Mouse (Mus musculus): ENCODE results near the gene Mrps31.

Mrps31 gene

DNA sequence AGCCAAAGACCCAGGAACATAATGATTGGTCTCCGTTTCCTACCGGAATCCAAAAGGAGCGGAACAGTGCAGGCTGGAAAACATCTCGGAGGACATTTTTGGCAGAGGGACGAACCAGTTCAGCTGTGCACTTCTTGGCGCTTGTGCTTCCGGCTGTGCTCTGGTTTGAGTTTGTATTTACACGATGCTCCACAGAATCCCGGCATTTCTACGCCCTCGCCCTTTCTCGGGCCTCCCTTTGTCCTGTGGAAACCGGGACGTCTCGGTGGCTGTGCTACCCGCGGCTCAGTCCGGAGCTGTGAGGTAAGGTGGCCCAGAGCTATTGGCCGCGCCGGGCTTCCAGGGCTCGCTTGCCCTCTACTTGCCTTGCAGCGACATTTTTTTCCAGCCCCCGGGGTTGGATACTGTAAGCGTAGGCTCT is at the start of gene Mrps31:
Gene Mrps31 (plus strand): TSS at position 80 of the 421 bp plus-strand sequence.
- peak; percentile 73 for DNase-seq (ENCODE audit: low read depth)

DNA sequence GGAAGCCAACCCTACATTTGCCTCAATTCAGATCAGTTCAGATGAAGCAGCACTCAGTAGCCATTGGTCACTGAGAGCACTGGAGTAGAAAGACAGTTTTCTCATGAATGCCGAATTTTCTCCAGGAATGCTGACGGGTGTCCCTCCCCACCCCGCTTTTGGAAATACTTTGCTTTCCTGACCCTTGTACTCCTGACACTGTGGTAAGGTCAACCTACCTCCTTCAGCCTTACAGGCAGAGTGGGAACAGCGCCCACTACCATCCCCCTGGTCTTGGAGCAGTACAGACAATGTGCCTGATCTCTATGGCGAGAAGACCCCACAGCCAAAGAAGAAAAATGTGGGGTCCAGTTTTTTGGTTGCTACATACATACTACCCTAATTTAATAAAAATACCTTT is 34.9 kb upstream of the Mrps31 start:
- no peak for DNase-seq (ENCODE audit: low read depth)

GRCm38 (mm10) chr8:22376903-22377302 is 34.3 kb upstream of the Mrps31 start:
- peak; percentile 5 for DNase-seq (ENCODE audit: low read depth)

GRCm38 (mm10) chr8:22380934-22381333 is 30.2 kb upstream of the Mrps31 start:
- DNase-seq (ENCODE audit: low read depth): no peak

DNA sequence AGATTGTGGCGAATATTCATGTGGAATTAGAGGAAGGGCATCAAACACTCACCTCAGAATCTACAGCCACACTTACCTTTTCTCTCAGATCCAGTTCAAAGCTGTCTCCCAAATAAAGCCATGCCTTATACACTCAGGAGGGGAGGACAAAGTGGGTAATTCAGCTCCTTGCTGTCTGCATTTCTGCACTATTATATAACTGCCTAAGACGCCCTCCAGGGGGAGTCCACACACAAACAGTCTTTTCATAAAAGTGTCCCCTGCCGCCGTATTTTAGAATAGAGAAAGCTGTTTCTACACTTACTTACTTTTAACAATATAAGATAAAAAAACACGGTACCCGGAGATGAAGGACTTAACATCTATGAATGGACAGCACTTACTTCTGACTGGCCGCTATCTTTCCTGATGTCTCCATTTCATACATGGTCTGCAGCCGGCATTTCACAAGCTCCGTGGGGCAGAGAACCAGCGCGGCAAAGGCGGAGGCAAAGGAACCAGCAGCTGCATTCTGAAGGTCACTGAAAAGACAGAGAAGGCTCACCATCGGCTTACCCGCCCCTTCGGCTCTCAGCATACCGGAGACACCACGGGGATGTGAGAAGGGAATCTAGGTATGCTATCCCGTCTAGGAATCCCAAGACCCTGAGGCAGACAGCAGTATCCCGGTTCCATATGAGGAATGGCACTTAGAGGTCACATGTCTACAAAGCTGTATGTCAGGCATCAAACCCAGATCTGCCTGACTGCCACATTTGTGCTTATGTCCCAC is 28.2 kb upstream of the Mrps31 start:
- no peak for DNase-seq (ENCODE audit: low read depth)

DNA sequence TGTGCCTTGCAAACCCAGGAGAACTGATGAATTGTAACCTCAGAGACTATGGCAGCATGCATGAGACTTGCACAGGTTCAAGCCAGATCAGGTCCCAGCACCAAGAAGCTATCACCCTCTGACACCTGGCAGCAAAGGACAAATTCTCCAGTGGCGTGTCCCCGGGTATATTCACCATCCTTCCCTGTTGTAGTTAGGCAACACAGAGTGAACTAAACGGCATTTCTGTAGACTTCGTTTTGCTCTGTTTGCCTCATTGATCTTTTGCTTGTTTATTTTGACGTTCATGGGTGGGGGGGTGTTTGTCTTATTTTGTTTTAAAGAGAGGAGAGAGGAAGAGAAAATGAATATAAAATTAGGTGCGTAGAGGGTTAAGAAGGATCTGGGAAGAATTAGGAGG is 26.0 kb upstream of the Mrps31 start:
- no peak for DNase-seq (ENCODE audit: low read depth)

DNA sequence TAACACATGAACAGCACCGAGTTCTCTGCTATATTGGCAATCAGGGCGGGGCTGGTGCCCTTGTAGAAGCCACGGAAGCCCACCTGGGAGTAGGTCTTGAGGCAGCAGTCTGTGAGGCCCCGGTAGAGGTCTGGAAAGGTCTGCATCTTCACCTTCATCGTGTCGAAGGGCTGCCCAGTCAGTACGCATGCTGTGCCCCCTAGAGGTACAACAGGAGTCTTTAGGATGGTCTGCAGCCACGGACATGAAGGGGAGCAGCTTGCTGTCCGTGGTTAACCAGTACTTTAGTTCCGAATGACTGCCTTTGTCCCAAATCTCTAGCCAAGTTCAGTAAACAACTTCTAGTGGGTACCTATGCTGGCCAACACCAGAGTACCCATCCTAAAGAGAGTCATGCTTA is 21.3 kb upstream of the Mrps31 start:
- DNase-seq (ENCODE audit: low read depth): no peak

DNA sequence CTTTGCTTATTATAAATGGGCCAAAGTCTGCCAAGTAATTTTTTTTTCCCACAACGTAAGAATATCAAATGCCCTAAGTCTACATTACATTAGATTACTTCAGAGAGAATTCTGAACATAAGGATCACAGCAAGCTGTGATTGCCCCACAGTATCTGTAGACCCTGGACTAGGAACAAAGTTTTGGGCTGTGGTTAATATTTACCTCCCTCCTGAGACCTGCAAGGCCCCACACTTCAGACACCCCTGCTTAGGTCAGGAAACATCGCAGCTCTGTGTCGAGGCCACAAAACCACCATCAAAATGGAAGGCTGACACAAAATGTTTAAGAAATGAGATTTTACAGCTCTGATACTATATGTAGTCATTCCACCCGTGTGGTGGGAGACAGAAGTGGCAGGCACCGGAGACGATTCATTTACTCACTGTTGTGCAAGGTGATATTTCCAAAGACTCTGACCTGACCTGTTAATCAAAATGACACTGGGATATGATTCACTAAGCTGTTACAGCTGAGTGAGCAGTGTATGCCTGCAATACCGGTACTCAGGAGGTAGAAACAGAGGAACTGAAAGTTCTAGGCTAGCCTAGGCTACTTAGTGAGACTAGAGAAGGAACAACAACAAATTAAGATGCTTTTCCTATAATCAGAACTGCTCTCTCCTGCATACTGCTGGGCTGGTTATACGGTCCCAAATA is 20.2 kb upstream of the Mrps31 start:
- no peak for DNase-seq (ENCODE audit: low read depth)

GRCm38 (mm10) chr8:22394471-22394870 is 16.7 kb upstream of the Mrps31 start:
- no peak for DNase-seq (ENCODE audit: low read depth)

GRCm38 (mm10) chr8:22395256-22395655 is 15.9 kb upstream of the Mrps31 start:
- no peak for DNase-seq (ENCODE audit: low read depth)

- no peak for DNase-seq (ENCODE audit: low read depth)
Measured at GRCm38 (mm10) chr8:22397811-22398141, 13.4 kb upstream of the Mrps31 start.

DNA sequence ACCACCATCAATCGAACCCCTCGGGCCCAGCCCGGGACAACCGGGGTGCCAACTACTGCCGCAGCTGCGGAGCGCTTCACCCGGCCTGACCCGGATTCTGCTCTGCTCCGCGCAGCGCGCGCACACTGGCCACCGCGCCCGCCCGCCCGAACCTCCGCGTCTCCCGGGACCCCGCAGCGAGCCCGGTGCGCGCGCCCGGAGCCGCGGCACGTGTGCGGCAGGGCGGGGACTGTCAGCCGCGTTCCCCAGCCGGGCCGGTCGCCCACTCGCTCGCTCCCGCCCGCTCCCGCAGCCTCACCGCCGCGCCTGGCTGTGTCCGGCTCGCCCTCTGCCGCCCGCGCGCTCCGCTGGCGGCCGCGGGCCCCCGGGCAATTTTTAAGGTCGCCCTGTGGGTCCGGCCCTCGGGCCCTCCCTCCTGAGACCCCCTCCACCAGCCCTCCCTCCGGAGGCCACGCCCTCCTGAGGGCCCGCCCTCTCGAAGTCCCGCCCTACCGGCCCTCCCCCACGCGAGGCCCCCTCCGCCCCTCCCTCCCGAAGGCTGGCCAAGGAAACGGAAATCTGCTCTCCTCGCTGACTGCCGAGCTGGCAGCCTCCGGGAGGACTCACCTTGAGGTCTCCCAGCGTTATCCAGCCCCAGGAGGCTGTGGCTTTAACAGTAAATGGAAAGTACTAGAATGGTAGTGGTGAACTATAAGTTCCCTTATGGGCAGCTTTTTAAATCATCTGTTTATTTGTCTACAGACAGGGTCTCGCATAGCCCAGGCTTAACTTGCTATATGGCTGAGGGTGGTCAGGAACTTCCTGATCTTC is 12.8 kb upstream of the Mrps31 start, which contains the start of gene Slc25a15:
Gene Slc25a15 (minus strand): TSS at position 456 of the 810 bp plus-strand sequence.
- peak; percentile 42 for DNase-seq (ENCODE audit: low read depth)

- no peak for DNase-seq (ENCODE audit: low read depth)
Measured at GRCm38 (mm10) chr8:22399285-22399880, 11.8 kb upstream of the Mrps31 start.

DNA sequence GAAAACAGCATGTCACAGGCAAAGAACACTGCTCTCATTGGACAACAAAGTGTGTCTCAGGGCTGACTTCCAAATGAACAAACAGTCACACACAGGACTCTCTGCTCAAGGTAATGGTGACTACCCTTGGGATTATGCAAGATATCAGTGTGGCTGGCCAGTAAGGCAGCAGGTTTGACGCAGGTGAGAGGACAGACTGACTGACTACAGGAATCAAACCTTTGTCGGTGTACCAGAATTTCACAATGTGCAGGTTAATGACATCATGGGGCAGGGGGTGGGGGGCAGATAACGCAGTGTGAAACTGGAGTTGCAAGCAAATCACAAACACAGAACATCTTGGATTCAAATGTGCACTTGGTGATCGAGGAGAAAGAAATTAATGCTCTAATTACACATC is 10.6 kb upstream of the Mrps31 start:
- no peak for DNase-seq (ENCODE audit: low read depth)

GRCm38 (mm10) chr8:22403235-22403634 is 7.9 kb upstream of the Mrps31 start:
- no peak for DNase-seq (ENCODE audit: low read depth)

DNA sequence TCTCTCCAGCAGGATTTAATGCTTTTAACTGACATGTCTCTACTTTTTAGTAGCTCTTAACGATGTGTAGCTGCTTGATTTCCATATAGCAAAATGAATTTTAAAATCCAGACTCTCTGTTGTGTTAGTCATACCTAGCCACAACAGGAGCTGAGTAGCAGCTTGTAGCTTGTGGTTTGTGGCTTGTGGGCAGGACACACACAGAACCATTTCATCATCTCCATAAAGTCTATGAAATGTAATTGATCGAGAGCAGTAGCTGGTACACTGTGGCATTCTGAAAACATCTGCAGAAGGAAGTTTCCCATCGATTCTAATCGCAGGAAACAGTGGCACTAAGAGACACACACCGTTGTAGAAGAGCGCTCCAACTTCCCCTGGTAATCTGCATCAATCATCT is 5.4 kb upstream of the Mrps31 start:
- peak; percentile 35 for DNase-seq (ENCODE audit: low read depth)

GRCm38 (mm10) chr8:22410688-22411281 is 376 bp upstream of the Mrps31 start:
- no peak for DNase-seq (ENCODE audit: low read depth)

DNA sequence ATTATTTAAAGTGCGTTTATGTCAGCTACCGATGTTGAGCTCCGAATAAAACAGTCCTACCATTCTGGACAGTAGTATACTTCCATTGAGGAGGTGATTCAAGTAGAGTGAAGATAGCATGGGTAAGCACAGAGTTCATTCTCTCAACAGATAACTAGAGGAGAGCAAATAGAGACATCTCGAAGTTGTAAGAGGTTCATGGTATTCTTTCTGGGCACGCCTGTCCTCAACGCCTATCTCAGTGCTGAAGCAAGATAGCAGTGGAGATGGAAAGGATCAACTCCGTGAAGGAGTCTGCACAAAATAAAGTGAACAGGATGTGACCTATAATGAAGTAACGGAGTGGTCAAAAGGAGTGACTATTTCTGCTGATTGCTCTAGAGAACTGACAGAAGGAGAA is 810 bp downstream of the Mrps31 start:
- no peak for DNase-seq (ENCODE audit: low read depth)
